Mouse (Mus musculus) kidney, adult 8-10 months (tissue): ENCODE measurements around the gene Yes1.
A peak's percentile ranks its signal among the peaks of the same experiment; 100 is the strongest.
"Not testable (repeated sequence)": the region's sequence is repeated elsewhere in the genome, so short reads cannot be mapped to it uniquely, and the experiment has no call there.

Source experiments
- DNase-seq, 2 experiments: peaks; one replicate each; pipeline ENCODE4 v3.0.0; 2022

Yes1 gene

DNA sequence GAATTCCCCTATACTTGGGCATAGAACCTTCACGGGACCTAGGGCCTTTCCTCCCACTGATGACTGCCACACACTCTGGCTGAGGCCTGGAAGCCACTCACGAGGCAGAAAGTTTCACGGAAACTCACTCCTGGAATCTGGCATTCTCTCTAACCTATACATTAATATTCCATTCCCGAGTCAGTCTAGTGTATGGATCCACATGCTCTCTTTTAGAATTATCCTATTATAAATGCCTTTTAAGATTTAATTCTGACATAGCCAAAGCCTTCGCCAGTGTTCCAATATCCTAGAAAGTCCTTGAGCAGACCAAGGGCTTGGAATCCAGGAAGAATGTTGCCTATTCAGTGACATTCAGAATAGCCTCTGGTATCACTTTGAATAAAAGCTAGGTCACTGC lies 100.5 kb downstream of the Yes1 start:
- DNase-seq, result no peak

DNA sequence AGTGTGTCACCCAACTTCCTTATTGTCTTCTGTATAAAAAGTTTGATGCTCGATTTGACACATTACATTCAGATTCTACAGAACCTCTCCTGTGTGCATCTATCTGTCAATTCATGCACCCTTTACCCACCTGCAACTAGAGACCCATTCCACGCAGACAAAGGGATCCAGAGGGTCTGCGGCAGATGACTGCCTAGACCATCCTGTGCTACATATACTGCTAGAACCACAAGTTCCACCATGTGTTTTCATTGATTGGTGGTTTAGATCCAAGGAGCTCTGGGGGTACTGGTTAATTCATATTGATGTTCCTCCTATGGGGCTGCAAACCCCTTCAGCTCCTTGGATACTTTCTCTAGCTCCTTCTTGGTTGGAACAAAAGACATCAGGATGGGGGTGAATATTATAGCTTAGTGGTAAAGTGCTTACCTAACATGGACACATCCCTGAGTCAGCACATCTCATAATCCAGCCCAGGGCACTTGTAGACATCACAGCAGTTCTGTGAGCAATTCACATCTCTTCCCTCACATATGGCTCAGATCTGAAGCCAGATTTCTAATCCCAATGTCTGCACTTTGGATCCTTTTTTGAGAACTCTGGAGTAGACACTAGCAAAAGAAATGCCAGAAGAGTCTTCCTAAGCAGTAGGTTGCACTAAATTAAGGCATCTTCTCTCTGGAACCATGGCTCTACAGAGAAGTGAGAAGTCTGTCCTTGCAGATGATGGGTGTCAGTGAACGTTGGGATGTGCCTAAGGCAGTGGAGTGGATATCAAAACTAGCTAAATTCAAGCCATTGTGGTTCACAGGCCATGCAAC lies 101.5 kb downstream of the Yes1 start:
- no peak for DNase-seq

DNA sequence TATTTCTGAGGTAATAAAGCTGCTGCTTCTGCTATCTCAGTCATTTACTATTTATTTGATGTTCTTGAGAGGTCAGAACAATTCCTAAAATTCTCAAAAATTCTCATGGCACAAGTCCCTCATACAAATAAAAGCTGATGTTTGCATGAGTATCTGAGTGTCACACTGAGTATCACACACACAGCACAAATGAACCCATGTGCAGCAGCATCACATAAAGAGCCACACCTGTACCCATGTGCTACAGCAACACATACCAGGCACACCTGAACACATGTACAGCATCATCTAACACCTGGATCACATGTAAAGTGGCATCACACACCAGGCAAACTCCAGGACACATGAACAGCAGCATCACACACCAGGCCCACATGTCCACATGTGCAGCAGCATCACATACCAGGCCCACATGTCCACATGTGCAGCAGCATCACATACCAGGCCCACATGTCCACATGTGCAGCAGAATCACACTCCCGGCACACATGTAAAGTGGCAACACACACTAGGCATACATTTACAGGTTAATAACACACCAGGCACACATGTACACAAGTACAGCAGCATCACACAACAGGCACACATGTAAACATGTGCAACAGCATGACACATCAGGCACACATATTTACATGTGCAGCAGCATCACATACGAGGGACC lies 102.2 kb downstream of the Yes1 start:
- DNase-seq, result peak in 1 of 2 experiments; percentile 13

DNA sequence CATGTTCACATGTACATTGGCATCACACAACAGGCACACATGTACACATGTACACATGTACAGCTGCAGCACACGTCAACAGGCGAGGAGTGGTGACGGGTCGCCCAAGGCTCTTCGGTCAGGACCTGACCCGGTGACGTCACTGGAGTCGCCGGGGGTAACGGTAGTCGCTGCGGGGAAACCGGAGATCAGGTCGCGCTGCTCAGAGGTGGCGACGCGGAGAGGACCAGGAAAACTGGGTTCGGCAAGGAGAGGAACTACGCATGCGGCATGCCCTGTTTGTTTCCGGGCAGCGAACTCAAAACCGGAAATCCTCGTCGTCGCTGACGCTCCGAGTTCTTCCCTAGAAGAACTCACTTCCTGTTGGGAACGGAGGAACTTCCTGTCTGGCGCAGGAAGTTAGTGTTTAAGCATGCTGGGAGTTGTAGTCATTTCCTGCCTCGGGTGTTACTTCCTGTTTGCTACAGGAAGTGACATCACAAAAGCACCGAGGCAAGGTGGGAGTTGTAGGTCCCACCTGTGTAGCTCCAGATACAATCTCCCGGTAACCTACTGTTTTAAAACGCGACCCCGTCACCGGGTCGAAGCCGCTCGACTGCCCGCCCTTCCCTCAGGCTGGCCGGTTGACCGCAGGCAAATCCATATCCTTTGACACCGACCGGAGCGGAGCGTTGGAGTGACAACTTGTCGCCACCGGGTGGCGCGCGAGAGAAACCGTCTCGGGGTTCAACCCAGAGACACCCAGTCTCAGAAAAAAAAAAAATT lies 102.9 kb downstream of the Yes1 start:
- peak; percentile 83 to 97 for DNase-seq

DNA sequence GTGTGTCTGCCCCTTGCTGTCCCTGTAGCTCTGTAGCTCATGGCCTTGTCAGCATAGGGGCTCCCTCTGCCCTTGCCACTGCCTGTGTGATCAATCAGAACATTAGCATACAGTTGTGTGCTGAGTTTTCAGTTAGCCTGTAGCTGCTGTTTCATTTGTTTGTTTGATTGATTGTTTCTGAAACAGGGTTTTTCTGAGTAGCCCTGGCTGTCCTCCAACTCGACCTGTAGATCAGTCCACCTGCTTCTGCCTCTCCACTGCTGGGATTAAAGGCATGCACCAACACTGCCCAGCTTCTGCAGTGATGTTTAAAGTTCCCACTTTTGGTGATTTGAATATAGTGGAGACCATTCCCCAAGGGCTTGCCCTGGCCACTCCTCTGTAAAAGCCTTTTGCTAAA lies 106.8 kb downstream of the Yes1 start:
- DNase-seq, result no peak

DNA sequence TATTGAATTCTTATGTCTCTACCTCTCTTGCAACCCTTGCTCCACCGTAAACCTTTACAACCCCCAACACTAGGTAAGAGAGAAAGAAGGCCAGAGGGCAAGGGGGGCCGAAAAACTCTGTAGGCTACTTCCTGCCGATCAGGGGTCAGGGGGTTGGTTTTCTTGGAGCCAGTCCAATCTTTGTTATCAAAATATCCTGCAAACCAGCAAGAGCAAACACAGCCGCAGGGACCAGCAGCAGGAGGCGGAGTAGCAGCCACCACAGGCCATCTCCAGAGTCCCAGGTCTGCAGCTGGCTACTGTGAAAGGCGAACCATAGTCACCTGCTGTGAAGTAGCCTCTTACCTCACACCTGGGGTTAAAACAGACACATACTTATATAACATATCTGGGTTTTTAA lies 107.9 kb downstream of the Yes1 start:
- DNase-seq, result no peak

DNA sequence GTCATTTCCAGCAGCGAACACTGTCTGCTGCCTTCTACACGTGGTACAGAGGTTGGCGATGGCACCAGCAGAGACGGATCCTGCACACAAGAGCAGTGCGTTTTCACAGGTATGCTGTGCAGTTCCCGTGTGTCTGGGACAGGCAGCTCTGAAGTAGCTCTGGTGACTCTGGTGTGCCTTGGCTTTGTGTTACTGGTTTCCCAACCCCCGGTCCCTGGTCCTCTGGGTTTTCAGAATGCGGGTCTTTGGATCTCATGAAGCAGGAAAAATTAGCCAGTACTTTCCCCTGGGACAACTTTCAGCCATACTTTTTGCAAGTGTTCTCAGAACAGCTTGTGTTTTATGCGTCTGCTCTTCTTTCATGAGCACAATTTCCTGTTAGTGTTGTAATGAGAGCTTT lies 109.4 kb downstream of the Yes1 start:
- no peak for DNase-seq

DNA sequence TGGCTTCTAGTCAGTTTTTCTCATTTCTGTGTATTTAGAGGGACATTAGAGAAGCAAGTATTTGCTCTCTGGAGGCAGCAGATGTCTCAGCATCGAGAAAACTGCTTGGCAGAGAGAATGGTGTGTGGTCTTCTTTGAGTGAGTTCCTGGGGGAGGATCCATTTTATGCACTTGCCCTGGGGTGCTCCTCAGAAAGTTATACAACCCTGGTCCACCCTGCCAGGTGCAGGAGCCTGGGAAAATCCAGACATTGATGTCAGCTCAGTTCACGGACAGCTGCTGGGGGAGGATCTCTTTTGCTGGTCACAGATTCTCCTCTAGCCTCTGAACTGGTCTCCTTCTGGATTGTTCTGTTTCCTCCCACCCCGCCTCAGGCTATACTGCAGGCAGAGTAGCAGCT lies 110.3 kb downstream of the Yes1 start:
- no peak for DNase-seq

DNA sequence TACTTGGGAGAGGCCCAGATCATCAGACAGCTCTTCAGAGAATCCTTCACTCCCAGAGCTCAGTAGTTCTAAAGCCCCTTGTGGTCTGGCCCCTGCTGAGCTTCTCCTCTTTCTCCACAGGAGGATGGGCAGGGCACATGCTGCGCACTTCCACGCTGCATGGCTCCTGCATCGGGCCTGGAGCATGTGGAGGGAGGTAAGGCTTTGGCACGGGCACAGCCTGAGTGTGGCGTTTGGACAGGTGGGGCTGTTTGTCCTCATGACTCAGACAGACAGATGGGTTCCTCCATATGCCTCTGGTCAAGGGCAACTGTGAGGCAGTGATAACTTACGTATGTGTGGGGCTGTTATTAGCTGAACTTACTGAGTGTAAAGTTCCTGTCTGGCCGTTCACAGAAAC lies 111.3 kb downstream of the Yes1 start:
- no peak for DNase-seq

DNA sequence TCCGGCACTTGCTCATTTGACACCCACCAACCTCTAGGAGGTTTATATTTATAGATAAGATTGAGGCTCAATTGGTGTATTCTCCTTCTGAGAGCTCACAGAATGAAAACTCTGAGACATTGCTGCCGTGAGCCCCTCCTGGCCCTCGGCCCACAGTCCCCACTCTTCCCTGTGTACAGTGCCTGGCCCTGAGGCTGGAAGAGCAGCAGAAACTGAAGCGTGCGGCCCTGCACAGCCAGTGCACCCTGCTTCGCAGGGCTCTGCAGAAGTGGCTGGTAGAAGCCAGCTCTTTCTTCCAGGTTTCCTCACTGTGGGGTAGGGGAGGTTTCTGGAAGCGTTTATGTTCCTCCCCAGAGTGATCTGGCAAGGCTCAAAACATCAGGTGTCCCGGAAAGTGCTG lies 111.7 kb downstream of the Yes1 start:
- DNase-seq, result not testable (repeated sequence)

DNA sequence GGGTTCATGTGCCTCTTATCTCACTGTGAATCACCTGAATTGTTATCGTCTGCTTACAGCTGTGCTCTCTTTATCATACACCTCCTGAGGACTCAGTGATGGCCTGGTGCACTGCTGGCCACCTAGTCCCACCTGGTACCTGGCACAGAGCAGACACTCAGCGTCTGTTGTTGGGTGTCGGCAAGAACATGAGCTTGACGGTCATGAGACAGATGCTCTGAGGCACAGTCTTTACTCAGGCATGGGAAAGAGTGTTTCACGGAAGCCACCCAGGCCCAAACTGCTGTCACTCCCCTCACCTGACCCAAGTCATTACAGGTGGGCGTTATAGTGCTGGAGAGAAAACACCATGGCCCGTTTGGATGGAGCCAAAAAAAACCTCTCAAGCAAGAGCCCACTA lies 113.0 kb downstream of the Yes1 start:
- DNase-seq, result no peak

DNA sequence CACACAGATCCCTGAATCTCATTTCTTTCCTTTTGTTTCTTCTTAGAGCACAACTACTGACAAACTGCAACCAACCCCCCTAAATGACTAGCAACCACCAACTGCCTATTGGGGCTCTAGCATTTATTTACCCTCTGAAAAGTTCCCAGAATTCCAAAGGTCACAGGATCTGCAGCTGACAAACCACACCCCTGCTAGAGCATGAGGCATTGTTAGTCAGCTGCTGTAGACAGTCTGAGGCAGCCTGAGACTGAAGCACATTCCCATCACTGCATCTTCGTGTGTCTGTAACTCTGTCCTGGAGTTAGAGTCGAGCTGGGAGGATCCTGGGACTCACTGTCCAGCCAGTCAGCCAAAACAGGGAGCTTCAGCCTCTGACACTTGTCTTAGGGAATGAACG lies 114.4 kb downstream of the Yes1 start:
- peak; percentile 24 to 60 for DNase-seq

DNA sequence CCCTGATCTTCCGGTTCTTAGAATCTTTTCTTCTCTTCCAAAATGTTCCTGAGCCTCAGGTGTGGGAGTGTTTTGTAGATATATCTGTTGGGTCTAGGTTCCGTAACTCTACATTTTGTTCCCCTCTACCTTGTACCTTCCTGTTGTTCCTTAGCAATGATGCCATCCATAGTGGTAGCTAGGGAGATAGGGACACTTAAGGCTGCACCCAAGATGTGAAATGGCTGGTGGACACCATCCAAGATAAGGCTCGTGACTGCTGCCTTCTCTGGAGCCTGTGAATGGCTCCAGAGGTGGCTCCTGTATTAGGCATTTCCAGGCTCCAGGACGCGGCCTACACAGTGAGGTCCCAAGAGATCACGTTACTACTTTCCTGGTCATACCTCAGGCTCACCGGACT lies 117.3 kb downstream of the Yes1 start:
- DNase-seq, result no peak

DNA sequence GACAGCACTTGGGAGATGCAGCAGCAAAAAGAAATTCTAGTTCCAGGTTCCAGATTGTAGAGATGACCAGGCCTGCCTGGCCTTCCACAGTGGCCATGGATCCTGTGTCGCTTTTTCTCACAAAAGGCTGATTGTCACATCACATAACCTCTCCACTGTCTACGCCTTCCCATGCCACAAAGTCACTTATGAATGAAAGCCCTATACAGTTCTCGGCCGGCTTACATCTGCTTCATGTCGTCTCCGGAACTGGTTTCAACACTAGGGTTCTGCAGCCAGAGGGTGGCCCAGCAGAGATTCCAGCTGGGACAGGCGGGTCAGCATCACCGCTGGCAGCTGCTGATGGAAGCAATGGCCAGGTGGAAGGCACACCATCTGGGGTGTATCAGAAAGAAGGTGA lies 117.9 kb downstream of the Yes1 start:
- DNase-seq, result no peak

DNA sequence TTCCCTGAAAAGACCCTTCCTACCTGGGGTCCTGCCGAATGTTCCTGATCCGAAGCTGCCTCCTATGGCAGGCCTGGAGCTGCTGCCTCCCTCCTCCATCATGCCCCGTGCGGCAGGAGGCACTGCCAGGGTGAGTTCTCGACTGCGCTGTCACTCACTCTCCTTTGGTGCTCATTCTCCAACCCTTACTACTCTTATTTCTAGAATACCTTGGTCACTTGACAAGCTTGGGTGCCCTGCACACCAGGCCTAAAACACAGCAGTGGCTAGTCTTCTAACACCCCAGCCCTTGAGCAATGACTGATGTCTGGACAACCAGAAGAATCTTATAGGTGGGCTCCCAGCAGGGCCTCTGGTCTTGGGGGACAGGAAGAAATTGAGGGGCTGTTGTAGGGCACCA lies 122.9 kb downstream of the Yes1 start:
- not testable (repeated sequence) for DNase-seq

DNA sequence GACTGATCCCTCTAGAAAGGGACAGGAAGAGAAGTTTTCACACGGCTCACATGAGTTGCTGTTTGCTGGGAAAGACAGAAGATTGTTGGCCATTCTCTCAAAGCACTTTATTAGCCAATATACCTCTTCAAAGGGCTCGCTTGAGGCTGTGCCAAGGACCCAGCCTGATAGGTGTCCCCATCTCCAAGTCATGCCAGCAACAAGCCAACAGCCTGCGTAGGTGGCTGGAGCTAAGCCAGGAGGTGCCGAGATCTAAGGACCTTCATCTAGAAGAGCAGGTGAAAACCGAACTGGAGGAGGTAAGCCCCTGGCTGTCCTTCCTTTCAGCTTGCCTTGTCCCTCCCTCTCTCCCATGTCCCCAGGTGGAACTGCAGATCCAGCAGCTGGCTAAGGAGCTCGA lies 124.8 kb downstream of the Yes1 start:
- no peak for DNase-seq
